Mouse (Mus musculus): Measurements from ENCODE around the gene Pjvk.

- TF ChIP-seq CTCF (IDR thresholded peaks at IDR 0.05; ENCODE audit: extremely low read depth, insufficient read depth, low read length) (no peak), POLR2A (IDR thresholded peaks at IDR 0.05; ENCODE audit: extremely low read depth, insufficient read depth, low read length) (no peak)
Observed at GRCm38 (mm10) chr2:76610326-76611104, 37.8 kb upstream of the Pjvk start.
